Mouse (Mus musculus): ENCODE data around the gene Myo9b.

Myo9b gene

DNA sequence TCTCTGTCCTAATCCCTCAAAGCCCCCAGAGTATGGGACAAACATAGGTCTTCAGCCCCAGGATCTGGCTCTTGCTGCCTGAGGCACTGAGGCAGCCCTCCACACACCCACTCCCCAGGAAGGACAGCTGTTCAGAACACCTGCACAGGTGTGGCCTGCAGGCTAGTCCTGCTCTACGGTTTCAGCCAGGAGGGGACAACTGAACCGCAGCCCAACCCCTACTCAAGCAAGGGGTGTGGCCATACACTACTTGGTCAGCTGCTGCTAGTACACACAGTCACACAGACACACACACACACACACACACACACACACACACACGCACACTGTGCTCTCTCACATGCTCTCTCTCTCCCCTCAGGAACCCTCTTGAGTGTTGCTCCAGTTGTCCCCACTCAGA is 111.3 kb downstream of the Myo9b start:
- DNase-seq (ENCODE audit: low read depth, low spot score), result no peak

DNA sequence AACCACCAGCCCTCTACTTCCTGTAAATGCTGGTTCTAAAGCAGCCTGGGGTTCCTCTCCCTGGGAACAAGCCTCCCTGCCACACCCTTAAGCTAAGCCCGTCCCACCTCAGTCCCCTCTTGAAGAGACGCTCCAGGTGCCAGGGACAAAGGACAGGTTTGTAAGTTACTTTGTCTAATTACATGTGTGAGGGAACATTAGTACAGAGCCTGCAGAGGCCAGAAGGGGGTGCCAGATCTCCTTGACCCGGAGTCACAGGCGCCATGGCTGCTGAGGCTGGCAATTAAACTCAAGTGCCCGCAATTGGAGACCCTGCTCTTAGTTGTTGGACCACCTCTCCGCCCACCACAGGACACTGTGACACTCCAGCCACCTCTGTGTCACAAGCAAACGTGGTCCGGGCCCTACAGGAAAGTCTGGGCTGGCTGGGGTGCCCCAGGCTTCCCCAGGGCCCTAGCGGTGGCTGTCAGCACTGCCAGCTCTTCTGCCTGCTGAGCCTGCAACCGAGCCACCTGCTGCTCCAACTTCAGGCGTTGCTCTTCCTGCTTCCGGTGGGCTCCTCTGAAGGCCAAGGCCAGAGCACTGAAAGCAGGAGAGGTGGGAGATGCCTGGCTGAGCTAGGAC is 112.8 kb downstream of the Myo9b start:
- peak; percentile 92 for DNase-seq (ENCODE audit: low read depth, low spot score)

DNA sequence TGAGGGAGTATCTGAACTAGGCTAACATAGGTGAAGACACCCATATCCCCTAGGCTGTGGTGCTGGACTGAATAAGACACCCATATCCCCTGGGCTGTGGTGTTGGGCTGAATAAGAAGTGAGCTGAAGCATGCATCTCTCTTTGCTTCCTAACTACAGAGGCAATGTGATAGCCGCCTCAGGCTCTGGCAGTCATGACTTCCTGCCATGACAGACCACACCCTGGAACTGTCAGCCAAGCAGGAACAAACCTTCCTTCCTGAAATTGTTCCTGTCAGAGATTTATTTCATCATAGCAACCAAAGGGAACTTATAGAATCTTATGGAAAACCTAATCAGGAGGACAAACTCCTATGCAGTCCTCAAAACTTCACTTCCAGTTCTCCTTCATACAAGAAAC is 115.8 kb downstream of the Myo9b start:
- DNase-seq (ENCODE audit: low read depth, low spot score), result no peak

DNA sequence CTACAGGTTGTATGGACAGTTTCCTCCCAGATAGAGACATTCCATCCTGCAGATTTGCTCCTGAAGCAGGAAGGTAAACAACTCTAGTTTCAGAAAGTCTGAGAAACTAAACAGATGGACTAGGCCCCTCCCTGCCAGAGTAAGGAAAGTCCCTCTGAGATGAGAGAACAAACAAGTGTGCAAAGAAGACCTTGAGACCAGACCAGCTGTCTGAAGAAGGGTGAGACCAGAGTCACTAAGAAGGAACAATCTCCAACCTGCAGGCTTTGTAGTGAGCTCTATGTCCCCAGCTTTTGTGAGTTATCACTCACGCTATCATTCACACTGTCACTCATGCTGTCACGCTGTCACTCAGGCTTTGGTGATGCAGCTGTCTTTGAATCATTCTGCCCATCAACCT is 119.2 kb downstream of the Myo9b start:
- DNase-seq (ENCODE audit: low read depth, low spot score), result no peak

DNA sequence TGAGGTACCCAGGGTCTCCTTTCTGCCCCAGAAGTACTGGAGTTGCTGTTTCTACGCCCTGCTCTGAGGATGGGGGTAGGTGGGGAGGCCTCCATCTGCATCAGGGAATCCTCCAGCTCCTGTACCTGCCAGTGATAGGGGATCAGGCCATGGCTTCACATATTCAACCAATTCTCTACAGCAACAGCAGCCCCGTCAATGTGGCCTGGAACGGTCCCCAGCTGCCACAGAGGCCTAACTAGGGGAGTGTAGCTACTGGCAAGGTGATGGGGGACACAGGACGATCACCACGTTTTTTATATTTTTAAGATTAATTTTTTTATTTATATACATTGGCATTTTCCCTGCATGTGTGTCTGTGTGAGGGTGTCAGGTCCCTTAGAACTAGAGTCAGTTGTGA is 119.9 kb downstream of the Myo9b start:
- DNase-seq (ENCODE audit: low read depth, low spot score), result no peak

DNA sequence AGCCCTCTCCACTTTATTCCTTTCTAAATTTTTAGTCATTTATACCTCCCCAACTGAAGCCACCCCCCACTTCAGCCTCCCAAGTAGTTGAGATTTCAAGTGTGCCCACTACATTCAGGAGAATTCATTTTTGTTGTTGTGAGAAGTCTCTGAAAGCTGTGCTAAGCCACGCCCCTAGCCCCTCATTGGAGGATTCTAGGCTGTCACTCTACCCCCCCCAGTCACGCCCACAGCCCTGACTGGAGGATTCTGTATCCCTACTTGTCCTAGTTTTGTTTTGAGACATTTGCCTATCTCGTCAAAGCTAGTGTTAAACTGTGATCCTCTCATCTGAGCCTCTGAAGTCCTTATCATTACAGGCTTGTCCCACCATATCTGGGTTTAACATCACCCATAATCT is 120.4 kb downstream of the Myo9b start:
- peak; percentile 70 for DNase-seq (ENCODE audit: low read depth, low spot score)

DNA sequence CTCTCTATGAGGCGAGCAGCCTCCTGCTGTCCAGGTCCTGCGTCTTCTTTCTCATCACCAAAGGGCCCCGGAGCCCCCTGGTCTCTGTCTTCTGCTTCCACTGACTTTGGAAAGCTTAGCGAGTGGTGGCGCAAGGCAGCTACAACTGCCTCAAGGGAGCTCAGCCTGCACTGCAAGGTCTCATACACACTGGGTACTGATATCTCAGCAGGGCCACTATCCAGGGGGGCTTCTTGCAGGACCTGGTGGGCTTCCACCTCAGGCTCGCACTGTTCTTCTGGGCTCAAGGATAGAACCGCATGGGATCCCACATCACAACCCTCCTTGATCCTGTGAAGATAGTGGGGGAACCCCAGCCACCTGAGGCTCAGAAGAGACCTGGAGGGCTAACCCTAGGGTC is 122.0 kb downstream of the Myo9b start:
- no peak for DNase-seq (ENCODE audit: low read depth, low spot score)

DNA sequence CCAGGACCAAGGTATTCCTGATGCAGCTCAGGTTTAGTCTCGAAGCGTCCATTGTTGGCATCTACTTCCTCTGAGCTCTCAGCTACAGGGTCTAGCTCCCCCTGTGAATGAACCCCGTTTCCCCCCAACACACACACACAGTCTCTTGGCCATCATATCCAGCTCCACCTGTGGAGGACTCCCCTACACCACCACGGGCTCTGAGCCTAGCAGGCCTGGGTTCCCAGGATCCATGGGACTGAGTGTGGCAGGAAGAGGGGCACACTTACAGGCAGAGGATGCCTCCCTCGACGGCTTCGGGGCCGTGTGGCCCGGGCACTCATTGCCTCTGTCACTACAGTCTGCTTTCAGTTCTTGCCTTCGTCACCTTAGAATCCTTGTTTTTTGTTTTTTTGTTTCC is 122.6 kb downstream of the Myo9b start:
- no peak for DNase-seq (ENCODE audit: low read depth, low spot score)

DNA sequence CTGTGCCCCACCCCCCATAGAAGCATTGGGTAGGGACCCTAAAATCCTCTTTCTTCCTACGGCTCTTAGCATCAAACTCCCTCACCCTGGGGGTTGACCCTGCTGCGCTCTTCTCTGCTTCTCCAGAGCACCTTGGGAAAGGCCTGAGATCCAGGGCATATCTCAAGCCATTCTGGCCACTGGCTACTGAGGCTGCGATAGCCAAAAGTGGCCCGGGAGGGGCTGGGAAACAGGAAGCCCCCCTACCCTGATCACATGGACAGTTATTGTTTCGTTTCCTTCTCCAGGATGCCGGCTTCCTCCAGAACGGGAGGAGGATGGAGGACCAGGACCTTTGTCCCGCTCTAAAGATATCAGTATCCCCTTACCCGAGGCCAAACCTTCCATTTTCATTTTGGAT is 123.1 kb downstream of the Myo9b start, which contains the start of gene Ushbp1:
TSS of gene Ushbp1 (minus strand) at position 174 of the 400 bp plus-strand sequence.
- no peak for DNase-seq (ENCODE audit: low read depth, low spot score)

DNA sequence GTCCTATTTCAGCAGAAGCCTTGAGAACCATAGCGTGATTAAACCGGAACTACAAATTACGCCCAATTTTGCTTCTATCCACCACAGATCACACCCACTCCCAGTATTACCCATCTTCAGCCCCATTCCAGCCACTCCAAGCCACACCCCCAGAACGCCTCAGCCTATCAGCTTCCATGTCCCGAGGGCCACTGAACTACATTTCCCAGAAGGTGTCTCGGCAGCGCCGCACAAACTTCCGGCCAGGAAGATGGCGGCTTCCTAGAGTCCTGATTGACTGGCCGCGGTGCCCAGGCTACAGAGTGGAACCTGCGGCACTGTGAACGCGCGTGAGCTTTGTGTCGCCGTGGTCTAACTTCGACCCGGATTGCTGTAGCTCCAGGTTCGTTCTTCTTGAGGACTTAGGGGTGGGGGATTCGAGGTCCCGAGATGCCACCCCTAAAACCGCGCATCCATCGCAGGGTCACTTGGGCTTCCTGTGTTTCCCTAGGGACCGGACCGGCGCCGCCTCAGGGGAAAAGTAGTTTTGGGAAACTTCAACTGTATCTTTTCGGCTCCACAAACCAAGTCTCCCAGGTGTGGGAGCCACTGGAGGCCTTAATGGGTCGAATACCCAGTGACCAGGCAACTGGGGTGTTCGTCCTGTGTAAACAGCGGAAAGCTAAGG is 124.3 kb downstream of the Myo9b start, which contains the start of gene Babam1:
TSS of gene Babam1 (plus strand) at position 223 of the 667 bp plus-strand sequence.
- peak; percentile 96 for DNase-seq (ENCODE audit: low read depth, low spot score)

DNA sequence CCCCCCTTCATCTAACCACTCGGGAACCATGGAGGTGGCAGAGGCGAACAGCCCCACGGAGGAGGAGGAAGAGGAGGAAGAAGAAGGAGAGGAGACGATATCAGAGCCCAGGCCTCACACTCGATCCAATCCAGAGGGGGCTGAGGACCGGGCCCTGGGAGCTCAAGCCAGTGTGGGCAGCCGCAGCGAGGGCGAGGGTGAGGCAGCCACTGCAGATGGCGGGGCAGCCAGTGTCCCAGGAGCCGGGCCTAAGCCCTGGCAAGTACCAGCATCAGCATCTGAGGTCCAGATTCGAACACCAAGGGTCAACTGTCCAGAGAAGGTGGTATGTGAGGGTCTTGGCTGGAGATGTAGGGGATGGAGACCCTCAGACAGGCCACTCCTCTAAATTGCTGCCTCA is 125.2 kb downstream of the Myo9b start:
- DNase-seq (ENCODE audit: low read depth, low spot score), result peak; percentile 5

DNA sequence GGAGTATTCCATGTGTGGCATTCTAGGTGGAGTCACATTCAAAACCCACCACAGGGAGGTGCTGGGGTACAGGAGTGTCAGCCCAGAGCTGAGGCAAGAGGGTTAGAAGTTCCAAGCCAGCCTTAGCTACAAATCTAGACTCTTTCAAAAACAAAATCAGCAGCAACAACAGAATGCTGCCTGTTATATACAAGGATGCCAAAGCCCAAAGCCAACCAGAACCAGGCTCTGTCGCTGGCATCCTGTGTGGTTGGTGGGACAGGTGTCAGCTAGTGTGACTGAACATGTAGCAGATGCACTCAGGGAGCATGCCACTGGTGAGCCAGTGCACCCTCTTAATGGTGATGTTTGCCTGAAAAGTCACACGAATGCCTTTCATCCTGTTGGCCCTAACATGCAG is 128.3 kb downstream of the Myo9b start:
- no peak for DNase-seq (ENCODE audit: low read depth, low spot score)

DNA sequence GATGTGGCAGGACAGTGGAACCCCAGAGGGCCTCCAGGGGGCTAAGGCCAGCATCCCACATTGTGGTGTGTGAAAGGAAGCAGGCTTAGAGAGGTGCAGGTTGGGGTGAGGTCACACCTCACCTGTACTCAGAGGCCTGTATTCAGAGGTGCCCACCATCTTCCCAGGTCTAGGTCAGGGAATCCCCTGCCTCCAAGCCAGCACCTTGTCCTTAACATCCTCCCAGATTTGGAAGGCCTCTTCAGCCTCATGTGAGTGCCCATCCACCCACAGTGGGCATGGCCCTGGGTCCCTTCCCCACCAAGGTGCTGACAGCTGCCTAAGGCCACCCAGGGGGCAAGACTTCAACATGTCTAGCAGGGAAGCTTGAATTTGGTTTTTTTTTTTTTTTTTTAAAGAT is 128.9 kb downstream of the Myo9b start:
- no peak for DNase-seq (ENCODE audit: low read depth, low spot score)

DNA sequence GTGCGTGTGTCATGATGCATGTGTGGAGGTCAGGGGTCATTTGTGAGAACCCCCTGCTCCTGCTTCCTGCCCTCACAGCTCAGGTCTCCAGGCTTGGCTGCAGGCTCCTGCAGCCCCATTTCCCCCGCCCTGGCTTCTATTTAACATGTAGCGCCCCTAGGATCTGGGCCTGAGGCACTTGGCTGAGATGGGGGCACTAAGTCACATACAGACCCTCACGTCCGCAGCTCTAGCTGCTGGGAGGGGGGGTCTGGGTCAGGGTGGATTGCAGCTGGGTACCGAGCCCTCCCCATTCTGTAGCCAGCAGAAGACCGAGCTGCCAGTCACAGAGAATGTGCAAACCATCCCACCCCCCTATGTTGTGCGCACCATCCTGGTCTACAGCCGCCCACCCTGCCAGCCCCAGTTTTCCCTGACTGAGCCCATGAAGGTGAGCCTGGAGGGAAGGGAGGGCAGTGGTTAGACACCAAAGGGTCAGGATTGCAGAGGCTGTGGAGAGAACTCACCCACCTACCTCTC is 130.0 kb downstream of the Myo9b start:
- DNase-seq (ENCODE audit: low read depth, low spot score), result no peak

DNA sequence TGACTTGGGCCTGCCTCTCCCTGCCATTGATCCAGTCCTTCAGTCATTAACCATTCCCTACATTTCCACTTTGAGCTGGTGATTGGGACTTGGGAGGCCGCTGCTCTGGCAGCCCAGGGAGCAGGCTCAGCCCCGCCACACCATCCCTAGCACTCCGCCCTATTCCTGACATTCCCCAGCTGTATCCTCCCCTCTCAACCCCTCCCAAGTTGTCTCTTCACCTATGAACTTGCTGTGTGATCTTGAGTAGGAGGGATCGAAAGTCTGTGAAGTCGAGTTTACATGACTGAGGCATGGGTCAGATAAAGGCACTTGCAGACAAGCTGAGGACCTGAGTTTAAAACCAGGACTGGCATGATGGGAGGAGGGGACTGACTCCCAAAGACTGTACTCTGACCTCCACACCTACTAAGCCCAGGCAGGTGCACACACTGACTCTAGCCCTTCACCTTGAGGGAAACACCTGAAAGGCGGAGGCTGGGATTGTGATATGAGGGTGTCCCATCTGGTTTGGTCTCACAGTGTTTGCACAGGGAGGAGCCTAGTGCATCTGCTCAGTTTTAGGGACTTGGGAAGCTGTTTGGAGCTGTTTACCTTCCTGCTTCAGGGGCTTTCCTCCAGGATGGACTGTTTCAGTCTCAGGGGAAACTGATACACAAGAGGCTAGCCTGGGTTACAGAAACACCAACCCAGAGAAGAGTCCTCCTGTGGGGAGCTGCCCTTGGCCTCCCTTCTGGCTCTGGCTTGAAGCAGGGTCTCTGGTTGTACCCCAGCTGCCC is 130.8 kb downstream of the Myo9b start:
- DNase-seq (ENCODE audit: low read depth, low spot score), result peak; percentile 69

DNA sequence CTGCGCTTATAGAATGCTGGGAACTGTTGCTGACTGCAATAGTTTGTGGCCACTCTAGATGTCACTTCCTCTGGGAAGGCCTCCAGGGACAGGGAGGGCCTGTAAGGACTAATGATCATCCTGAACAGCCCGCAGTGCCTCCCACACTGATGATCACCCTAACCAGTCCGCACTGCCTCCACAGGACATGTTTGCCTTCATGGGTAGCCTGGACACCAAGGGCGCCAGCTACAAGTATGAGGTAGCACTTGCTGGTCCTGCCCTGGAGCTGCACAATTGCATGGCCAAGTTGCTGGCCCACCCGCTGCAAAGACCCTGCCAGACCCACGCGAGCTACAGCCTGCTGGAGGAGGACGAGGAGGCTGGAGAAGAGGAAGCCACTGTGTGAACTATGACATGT is 131.5 kb downstream of the Myo9b start:
- DNase-seq (ENCODE audit: low read depth, low spot score), result no peak

DNA sequence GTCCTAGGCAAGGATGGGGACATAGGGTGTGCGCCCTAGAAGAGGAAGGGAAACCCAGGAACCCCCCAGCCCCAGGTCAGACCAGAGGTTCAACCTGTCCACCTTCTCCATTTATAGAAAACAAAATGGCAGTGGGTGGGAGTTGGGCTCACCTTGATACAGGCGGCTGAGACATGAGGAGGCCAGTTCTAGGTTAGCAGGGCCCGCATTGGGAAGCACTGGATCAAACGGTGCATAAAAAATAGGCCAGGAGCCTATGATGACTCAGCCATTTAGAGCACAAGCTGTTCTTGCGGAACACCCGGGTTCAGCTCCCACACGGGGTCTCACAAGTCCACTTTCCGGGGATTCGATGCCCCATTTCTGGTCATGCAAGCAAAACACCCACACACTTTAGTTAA is 132.4 kb downstream of the Myo9b start:
- no peak for DNase-seq (ENCODE audit: low read depth, low spot score)

DNA sequence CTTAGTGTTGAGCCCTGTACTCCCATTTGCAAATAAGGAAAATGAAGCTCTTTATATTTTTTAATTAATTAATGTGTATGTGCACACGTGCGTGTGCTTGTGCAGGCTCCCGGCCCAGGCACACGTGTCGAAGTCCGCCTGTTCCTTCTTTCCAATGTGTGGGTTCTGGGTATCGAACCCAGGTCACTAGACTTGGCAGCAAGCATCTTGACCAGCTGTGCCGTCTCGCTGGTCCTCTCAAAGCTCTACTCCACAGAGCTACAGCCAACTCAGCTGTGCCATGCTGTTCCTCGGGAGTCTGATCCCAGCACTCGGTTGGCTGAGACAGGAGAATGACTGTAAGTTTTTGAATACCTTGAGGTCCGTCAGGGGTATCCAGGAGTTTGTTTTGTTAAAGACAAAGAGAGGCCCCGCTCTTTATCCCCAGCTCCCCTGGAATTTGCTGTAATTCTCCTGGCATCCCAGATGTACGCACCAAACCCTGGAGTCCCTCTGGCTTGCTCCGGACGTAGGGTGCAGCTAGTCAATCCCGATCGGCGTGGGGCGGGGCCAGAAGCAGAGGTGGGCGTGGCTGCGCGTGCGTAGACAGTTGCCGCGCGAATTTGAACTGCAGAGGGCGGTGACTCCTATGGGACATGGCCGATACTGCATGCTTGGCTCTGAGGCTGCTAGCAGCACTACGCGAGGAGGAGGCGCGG is 133.0 kb downstream of the Myo9b start, which contains the start of gene Ankle1:
TSS of gene Ankle1 (plus strand) at position 610 of the 698 bp plus-strand sequence.
- peak; percentile 99 for DNase-seq (ENCODE audit: low read depth, low spot score)

DNA sequence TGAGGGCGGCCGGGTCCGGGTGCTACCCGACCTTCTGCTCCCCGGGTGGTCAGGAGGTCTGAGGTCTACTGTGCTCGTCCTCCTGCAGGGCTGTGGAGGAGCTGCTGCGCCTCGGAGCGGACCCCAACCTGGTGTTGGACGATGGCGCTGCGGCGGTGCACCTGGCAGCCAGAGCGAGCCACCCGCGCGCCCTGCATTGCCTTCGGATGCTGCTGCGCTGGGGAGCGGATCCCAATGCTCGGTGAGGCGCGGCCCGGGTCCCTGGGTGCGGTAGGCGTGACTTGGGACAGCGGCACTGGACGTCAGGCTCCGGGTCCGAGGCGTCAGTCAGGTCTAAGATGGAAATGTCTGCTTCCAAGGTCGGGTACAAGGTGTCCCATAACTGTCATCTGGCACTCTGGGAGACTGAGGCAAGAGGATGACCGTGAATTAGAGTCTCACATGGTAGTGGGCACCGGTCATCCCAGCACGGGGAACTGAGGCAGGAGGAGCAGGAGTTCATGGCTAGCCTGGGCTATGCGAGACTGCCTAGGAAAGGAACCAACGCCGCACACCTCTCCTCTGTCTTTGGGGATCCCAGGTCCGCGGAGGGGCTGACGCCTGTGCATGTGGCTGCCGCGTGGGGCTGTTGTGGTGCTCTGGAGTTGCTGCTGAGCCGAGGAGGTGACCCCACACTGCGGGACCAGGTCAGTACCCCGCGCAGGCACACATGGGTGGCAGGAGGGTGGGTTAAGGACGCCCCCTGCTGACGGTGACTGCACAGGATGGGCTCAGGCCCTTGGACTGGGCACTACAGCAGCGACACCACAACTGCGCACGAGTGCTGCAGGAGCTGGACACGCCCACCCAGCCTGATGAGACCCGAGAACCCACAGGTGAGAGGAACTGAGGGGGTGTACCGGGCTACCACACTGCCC is 133.8 kb downstream of the Myo9b start:
- DNase-seq (ENCODE audit: low read depth, low spot score), result peak; percentile 86

DNA sequence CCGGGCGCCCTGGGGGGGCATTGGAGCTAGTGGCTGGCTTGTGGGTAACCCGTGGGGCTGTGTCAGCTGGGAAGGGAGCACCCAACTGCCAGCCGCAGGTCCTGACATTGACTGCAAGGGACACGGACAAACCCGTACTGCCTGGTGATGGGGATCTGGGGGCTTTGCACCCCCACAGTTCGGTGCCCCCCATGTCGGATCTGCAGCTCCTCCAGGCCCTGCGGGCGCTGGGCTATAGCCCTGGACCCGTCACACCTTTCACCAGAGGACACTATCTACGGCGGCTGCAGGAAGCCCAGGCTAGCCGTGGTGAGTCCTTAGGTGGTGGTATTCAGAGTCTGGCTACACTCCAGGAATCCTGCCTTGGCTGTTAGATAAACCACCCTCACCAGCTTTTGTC is 134.9 kb downstream of the Myo9b start:
- no peak for DNase-seq (ENCODE audit: low read depth, low spot score)

DNA sequence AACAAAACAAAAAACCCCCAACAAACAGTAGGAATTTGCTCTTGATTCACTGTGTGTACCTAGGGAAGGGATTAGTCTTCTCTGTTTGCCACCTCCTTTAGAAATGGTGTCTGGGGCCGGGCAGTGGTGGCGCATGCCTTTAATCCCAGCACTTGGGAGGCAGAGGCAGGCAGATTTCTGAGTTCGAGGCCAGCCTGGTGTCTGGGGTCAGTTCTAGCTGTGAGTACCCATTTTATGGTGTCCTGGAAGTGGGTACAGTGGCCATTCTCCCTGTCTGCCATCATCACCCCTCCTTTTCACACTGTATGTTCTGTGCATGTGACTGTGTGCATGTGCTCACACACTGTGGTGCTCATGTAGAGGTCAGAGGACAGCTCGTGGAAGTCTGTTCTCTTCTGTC is 135.7 kb downstream of the Myo9b start:
- DNase-seq (ENCODE audit: low read depth, low spot score), result no peak
